Mouse (Mus musculus) megakaryocyte, embryonic 14.5 days (primary cell): ENCODE data around the gene Mkrn2.

ENCODE experiments used
- FLI1 ChIP-seq: IDR thresholded peaks from 2 replicates; pipeline ENCODE4 v1.6.1; 2012; ENCODE audit warnings: low read length, inconsistent platforms, mixed read lengths
- GATA1 ChIP-seq: IDR thresholded peaks from 3 replicates; pipeline ENCODE4 v1.6.1; 2012; ENCODE audit warnings: mixed read lengths, low read length, inconsistent platforms, borderline replicate concordance

GRCm38 (mm10) chr6:115607429-115607828 is 5.7 kb downstream of the Mkrn2 start:
- TF ChIP-seq GATA1 (no peak), FLI1 (no peak)
